Mouse (Mus musculus): ENCODE data around the gene Gfpt2.
"Not testable (repeated sequence)": the region's sequence is repeated elsewhere in the genome, so short reads cannot be mapped to it uniquely, and the experiment has no call there.

Gfpt2 gene

DNA sequence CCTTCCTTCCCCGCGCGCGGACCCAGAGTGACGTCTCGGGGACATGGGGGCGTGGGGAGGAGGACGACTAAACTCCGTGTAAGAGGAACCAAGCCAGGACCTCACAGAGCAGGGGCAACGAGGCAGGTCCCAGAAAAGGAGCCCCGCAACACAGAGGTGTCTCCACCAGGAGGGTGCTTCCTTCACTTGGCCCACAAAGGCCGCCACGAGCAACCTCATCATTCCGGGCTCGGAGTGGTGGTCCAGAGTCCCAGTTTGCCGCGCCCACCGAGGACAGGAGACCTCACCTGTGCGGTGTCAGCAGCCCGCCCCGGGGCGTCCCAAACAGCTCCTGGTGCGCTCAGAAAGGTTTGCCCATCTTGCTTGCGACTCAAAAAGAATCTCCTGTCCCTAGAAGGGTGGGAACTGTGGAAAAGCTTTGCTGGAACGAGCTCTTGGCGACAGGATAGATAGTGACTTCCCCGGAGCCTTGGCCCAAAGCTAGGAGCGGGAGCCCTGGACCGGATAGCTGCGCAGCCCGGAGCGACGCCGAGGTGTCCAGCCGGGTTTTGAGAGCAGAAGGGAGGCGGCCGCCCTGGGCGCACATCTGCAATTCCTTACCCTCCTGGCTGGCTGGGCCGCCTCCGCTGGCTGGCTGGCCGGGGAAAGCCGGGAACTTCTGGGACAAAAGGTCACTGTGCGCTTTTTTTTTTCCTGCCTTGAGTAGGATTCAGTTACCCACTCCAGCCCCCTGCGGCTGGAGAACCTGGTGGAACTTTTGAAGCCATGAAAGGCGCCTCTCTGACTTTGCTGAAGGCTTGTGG, 565 bp downstream of the Gfpt2 start:
- peak in 1 of 2 experiments; percentile 8 for DNase-seq (ENCODE audit: low spot score in 2 of 2)

GRCm38 (mm10) chr11:49798931-49799330, 5.0 kb downstream of the Gfpt2 start:
- DNase-seq (ENCODE audit: low spot score in 2 of 2): no peak

- peak in 1 of 2 experiments; percentile 29 for DNase-seq (ENCODE audit: low spot score in 2 of 2)
Measured at GRCm38 (mm10) chr11:49801516-49801915, 7.5 kb downstream of the Gfpt2 start.

DNA sequence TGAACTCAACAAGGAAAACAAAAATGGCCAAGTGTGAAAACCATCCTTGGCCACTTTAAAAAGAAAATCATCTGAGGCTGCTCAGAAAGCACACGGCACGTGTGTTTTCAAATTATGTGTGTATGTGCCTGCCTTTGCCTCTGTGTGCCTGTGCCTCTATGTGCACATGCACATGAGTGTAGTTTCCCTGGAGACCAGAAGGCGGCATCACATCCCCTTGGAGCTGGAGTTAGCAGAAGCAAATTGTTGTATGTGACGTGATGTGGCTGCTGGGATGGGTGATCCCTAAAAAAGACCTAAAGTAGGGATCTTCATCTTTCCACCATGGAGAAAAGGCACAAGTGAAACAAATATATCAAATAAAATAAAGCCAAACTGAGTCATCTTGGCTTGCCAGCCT, 9.8 kb downstream of the Gfpt2 start:
- no peak for DNase-seq (ENCODE audit: low spot score in 2 of 2)

GRCm38 (mm10) chr11:49806218-49806617, 12.2 kb downstream of the Gfpt2 start:
- DNase-seq (ENCODE audit: low spot score in 2 of 2): no peak

DNA sequence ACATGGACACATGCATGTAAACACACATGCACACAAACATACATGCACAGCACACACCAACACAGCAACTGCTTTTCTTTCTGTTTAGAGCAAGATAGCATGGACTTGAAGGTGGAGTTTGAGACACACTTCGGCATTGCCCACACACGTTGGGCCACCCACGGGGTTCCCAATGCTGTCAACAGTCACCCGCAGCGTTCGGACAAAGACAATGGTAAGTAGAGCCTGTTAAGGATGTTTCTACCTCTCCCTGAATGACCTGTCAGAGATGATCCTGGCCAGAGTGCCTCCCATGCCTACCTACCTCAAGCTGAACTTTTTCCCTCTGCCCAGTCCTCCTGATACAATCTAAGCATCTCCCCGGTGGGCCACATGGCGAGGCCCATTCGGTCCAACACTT, 15.0 kb downstream of the Gfpt2 start:
- no peak for DNase-seq (ENCODE audit: low spot score in 2 of 2)

DNA sequence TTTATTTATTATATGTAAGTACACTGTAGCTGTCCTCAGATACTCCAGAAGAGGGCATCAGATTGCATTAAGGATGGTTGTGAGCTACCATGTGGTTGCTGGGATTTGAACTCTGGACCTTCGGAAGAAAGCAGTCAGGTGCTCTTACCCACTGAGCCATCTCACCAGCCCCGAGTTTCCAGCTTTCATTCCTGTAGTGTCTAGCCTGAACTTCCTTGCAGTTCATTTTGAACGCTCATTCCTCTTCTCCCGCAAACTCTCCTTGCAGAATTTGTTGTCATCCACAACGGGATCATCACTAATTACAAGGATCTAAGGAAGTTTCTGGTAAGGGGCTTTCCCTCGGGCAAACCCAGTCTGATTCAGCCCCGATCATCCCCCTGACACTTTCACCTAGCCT, 16.7 kb downstream of the Gfpt2 start:
- DNase-seq (ENCODE audit: low spot score in 2 of 2): not testable (repeated sequence)

- no peak for DNase-seq (ENCODE audit: low spot score in 2 of 2)
Measured at GRCm38 (mm10) chr11:49811099-49811541, 17.1 kb downstream of the Gfpt2 start.

DNA sequence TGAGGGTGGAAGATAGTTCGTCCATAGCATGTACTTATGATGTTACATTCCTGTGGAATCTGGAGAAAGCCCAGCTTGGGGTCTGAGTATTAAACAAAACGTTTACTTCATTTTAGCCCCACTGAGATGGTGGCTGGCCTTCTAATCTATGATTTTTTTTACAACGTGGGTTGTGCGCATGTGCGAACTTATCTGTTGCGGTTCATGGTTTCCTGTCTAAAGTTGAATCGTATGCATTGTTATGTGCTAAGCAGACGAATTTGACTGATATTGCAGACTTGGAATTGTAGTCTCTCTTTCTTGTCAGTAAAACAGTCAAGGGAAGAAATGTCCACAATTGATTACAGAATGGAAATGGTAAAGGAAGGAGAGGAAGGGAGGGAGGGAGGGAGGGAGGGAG, 17.9 kb downstream of the Gfpt2 start:
- DNase-seq (ENCODE audit: low spot score in 2 of 2): no peak

- DNase-seq (ENCODE audit: low spot score in 2 of 2): no peak
Measured at GRCm38 (mm10) chr11:49818869-49819566, 25.0 kb downstream of the Gfpt2 start.

DNA sequence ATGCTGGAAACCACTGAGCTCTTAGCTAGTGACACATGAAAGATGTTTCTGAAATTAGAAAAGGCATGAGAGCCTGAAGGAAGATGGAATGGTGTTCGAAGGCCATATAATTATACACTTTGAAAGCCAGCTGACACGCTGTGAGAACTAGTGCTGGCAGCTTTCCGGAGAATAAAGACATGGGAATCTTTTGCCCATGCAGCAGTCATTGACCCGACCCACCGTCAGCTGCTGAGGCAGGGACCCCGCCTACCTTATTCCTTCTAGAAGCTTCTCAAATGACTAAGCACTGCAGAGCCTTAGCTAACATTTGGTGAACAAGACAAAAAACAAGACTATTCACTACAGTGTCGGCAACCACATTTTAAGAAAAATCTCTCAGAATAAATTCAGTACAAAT, 25.7 kb downstream of the Gfpt2 start:
- no peak for DNase-seq (ENCODE audit: low spot score in 2 of 2)

DNA sequence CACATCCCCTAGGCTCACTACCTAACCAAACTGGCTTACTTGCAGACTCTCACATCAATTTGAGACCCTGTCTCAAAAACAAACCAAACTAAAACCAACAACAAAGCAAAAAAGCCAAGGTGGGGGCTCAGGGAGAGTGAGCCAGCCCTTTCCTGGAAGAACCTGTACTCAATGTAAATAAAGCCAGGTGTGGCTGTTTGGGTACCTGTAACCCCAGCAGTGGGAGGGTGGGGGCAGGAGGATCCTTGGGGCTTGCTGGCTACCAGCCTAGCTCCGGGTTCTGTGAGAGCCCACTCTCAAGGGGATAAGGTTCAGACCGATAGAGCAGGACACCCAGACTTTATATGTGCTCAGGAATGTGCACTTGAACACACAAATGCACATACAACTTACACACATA, 26.9 kb downstream of the Gfpt2 start:
- no peak for DNase-seq (ENCODE audit: low spot score in 2 of 2)

DNA sequence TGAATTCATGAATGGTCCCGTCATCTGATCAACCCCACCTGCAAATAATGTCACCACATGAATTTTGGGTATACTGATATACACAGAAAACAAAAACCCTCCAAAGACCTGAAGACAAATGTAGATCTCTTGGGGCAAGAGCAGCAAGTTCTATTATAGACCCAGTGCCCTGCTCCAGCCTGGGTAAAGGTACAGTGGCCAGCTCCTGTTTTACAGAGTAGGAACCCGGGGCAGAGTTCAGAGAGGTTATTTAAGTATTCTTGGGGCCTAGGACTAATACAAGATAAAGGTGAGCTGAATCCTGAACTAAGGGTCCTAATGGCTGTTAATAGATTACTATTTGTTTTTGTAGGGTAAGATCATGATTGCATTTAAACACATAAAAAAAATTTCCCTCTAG, 27.6 kb downstream of the Gfpt2 start:
- no peak for DNase-seq (ENCODE audit: low spot score in 2 of 2)

DNA sequence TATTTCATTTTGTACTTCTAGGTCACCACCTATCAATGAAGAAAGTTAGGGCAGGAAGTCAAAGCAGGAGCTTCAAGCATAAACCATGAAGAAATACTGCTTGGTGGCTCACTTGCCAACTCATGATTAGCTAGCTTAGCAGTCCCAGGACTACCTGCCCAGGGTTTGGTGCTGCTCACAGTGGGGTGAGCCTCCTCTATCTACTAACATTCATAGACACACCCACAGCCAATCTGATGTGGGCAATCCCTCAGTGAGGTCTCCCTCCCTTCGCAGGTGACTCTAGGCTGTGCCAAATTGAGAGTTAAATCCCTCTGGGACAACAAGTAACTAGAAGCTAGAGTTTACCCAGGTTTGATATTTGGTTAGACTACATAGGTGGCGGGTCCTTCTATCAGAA, 28.4 kb downstream of the Gfpt2 start:
- DNase-seq (ENCODE audit: low spot score in 2 of 2): no peak

- DNase-seq (ENCODE audit: low spot score in 2 of 2): peak; percentile 48 to 63
Measured at GRCm38 (mm10) chr11:49824896-49825295, 30.9 kb downstream of the Gfpt2 start.

- no peak for DNase-seq (ENCODE audit: low spot score in 2 of 2)
Measured at GRCm38 (mm10) chr11:49827243-49827642, 33.3 kb downstream of the Gfpt2 start.

DNA sequence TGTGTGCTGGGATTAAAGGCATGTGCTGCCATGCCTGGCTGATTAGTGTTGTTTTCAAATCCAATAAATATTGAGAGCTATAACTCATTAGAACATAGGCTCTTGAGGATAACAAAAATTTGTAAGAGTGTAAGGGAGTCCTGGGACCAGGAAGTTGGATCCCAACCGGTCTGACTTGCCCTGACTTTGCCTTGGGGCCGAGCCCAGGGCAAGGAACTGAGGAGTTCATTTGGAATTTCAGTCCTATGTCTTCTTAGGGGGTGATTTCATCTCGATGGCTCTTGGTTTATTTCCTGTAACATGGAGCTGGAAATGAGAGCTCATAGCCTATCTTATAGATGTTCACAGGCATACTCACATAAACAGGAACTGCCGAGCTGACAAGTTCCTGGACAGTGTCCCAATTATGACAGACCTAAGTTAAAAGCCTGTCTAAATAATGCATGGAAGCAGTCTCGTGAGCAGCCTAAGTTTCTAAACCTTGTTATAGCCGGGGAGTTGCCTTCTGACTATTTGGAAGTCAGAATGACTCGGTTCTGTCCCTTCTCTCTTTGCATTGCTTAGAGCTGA, 35.3 kb downstream of the Gfpt2 start:
- DNase-seq (ENCODE audit: low spot score in 2 of 2): no peak

DNA sequence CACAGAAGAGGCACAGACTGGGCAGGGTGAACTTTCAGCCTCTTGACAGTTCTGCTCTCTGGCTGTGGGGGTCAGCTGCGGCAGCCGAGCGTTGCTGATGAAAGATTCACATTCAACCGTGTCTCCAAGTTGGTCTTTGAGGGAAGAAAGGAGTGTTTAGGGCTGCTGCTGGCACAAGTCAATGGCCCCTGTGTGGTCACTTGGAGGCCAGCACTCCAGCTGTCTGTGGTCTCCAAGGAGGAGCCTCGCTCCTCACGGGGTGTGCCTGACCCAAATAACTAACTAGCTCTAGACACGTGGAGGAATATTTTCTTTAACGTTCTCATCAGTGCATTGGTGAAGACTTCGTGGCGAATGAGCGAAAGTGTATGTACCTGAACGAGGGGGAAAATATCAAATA, 38.0 kb downstream of the Gfpt2 start:
- no peak for DNase-seq (ENCODE audit: low spot score in 2 of 2)

DNA sequence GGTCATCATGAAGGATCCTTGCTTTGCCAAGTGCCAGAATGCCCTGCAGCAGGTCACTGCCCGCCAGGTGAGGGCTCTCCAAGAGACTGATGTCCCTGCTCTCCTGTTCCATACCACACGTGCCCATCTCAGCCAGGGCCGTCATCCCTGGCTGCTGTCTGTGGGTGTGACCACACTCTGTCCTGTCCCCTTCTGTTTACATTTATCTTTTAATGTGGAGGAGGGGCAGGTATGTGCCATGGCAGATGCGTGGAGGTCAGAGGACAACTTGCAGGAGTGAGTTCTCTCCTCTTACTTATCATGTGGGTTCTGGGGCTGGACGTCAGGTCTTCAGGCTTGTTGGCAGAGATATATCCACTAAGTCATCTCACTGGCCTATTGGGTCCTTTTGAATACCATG, 39.0 kb downstream of the Gfpt2 start:
- DNase-seq (ENCODE audit: low spot score in 2 of 2): no peak

GRCm38 (mm10) chr11:49834248-49834647, 40.3 kb downstream of the Gfpt2 start:
- DNase-seq (ENCODE audit: low spot score in 2 of 2): no peak

- DNase-seq (ENCODE audit: low spot score in 2 of 2): no peak
Measured at GRCm38 (mm10) chr11:49835257-49835956, 41.4 kb downstream of the Gfpt2 start.

GRCm38 (mm10) chr11:49837717-49838407, 43.9 kb downstream of the Gfpt2 start:
- no peak for DNase-seq (ENCODE audit: low spot score in 2 of 2)
